Mouse (Mus musculus): ENCODE results near the gene Cmss1. TPM values are rescaled to one million over a fixed set of nuclear protein-coding genes. Genes with fewer than 3 reads are reported as not detected.

Cmss1 gene
- polyA plus RNA-seq, 1 experiment from 2014 or later, result 58.3 TPM

- DNase-seq (ENCODE audit: low spot score) (no peak), ATAC-seq (ENCODE audit: insufficient number of reproducible peaks, low FRiP score, low TSS enrichment, low read depth) (no peak)
- peaks cover 2% of the 10 kb centered on the region; the same call in 1 of the 2 replicates for H3K4me1 ChIP-seq (ENCODE audit: control insufficient read depth, insufficient read depth, low read length)
- H3K27me3 ChIP-seq (ENCODE audit: control insufficient read depth, insufficient read depth, low read length), result no peaks in the 10 kb centered on the region
- H3K36me3 ChIP-seq (ENCODE audit: control insufficient read depth, insufficient read depth, low read length), result no peaks in the 10 kb centered on the region
- H3K9ac ChIP-seq (ENCODE audit: low read length), result no peak overlapping the region
- no peak overlapping the region for H3K4me3 ChIP-seq (ENCODE audit: low read depth, low read length)
- no peaks in the 10 kb centered on the region for H3K9me3 ChIP-seq (ENCODE audit: control insufficient read depth, low read length)
- 45% methylated on average over 5 of the region's 5 CpGs for WGBS
- H3K4me2 ChIP-seq (ENCODE audit: low read depth, severe bottlenecking), result no peak overlapping the region
- H3K27ac ChIP-seq (replicated peaks; ENCODE audit: low read depth, low read length), result no peak overlapping the region
Observed at GRCm38 (mm10) chr16:57403825-57404224, 202.8 kb downstream of the Cmss1 start.

GRCm38 (mm10) chr16:57402910-57403309 is 203.8 kb downstream of the Cmss1 start:
- Histone ChIP-seq H3K27ac (replicated peaks; ENCODE audit: low read depth, low read length) (no peak overlapping the region), H3K4me1 (ENCODE audit: control insufficient read depth, insufficient read depth, low read length) (peaks cover 3% of the 10 kb centered on the region), H3K4me2 (ENCODE audit: low read depth, severe bottlenecking) (no peak overlapping the region), H3K36me3 (ENCODE audit: control insufficient read depth, insufficient read depth, low read length) (no peaks in the 10 kb centered on the region), H3K9me3 (ENCODE audit: control insufficient read depth, low read length) (no peaks in the 10 kb centered on the region), H3K27me3 (ENCODE audit: control insufficient read depth, insufficient read depth, low read length) (no peaks in the 10 kb centered on the region), H3K4me3 (ENCODE audit: low read depth, low read length) (no peak overlapping the region), H3K9ac (ENCODE audit: low read length) (no peak overlapping the region)
- 80% methylated on average over 4 of the region's 4 CpGs for WGBS
- no peak for DNase-seq (ENCODE audit: low spot score)
- ATAC-seq (ENCODE audit: insufficient number of reproducible peaks, low FRiP score, low TSS enrichment, low read depth), result no peak

GRCm38 (mm10) chr16:57401702-57402101 is 205.0 kb downstream of the Cmss1 start:
- H3K36me3 ChIP-seq (ENCODE audit: control insufficient read depth, insufficient read depth, low read length), result no peaks in the 10 kb centered on the region
- H3K9me3 ChIP-seq (ENCODE audit: control insufficient read depth, low read length), result no peaks in the 10 kb centered on the region
- H3K4me1 ChIP-seq (ENCODE audit: control insufficient read depth, insufficient read depth, low read length), result peaks cover 8% of the 10 kb centered on the region
- H3K4me3 ChIP-seq (ENCODE audit: low read depth, low read length), result no peak overlapping the region
- 64% methylated on average over 6 of the region's 6 CpGs for WGBS
- ATAC-seq (ENCODE audit: insufficient number of reproducible peaks, low FRiP score, low TSS enrichment, low read depth), result no peak
- DNase-seq (ENCODE audit: low spot score), result no peak
- H3K9ac ChIP-seq (ENCODE audit: low read length), result no peak overlapping the region; the same call in 1 of the 2 replicates
- H3K4me2 ChIP-seq (ENCODE audit: low read depth, severe bottlenecking), result no peak overlapping the region
- H3K27ac ChIP-seq (replicated peaks; ENCODE audit: low read depth, low read length), result no peak overlapping the region
- H3K27me3 ChIP-seq (ENCODE audit: control insufficient read depth, insufficient read depth, low read length), result no peaks in the 10 kb centered on the region

GRCm38 (mm10) chr16:57399566-57399965 is 207.1 kb downstream of the Cmss1 start:
- Histone ChIP-seq H3K27me3 (ENCODE audit: control insufficient read depth, insufficient read depth, low read length) (no peaks in the 10 kb centered on the region), H3K9ac (ENCODE audit: low read length) (no peak overlapping the region), H3K4me3 (ENCODE audit: low read depth, low read length) (no peak overlapping the region), H3K4me1 (ENCODE audit: control insufficient read depth, insufficient read depth, low read length) (peaks cover 8% of the 10 kb centered on the region), H3K36me3 (ENCODE audit: control insufficient read depth, insufficient read depth, low read length) (no peaks in the 10 kb centered on the region), H3K4me2 (ENCODE audit: low read depth, severe bottlenecking) (no peak overlapping the region), H3K27ac (replicated peaks; ENCODE audit: low read depth, low read length) (no peak overlapping the region), H3K9me3 (ENCODE audit: control insufficient read depth, low read length) (no peaks in the 10 kb centered on the region)
- no peak for DNase-seq (ENCODE audit: low spot score)
- WGBS, result 87% methylated on average over 10 of the region's 10 CpGs
- no peak for ATAC-seq (ENCODE audit: insufficient number of reproducible peaks, low FRiP score, low TSS enrichment, low read depth)

GRCm38 (mm10) chr16:57398387-57399214 is 208.1 kb downstream of the Cmss1 start:
- DNase-seq (ENCODE audit: low spot score) (peak; percentile 84), ATAC-seq (ENCODE audit: insufficient number of reproducible peaks, low FRiP score, low TSS enrichment, low read depth) (peak; percentile 56; the same call in 1 of the 2 replicates)
- Histone ChIP-seq H3K36me3 (ENCODE audit: control insufficient read depth, insufficient read depth, low read length) (no peaks in the 10 kb centered on the region), H3K4me1 (ENCODE audit: control insufficient read depth, insufficient read depth, low read length) (peaks cover 8% of the 10 kb centered on the region), H3K4me3 (ENCODE audit: low read depth, low read length) (no peak overlapping the region), H3K4me2 (ENCODE audit: low read depth, severe bottlenecking) (no peak overlapping the region), H3K27ac (replicated peaks; ENCODE audit: low read depth, low read length) (no peak overlapping the region), H3K9ac (ENCODE audit: low read length) (no peak overlapping the region), H3K9me3 (ENCODE audit: control insufficient read depth, low read length) (no peaks in the 10 kb centered on the region), H3K27me3 (ENCODE audit: control insufficient read depth, insufficient read depth, low read length) (no peaks in the 10 kb centered on the region)
- 55% methylated on average over 18 of the region's 18 CpGs for WGBS

- DNase-seq (ENCODE audit: low spot score), result no peak
Observed at GRCm38 (mm10) chr16:57397845-57398244, 208.8 kb downstream of the Cmss1 start.

GRCm38 (mm10) chr16:57396249-57396648 is 210.4 kb downstream of the Cmss1 start:
- Histone ChIP-seq H3K9me3 (ENCODE audit: control insufficient read depth, low read length) (no peaks in the 10 kb centered on the region), H3K9ac (ENCODE audit: low read length) (no peak overlapping the region), H3K4me1 (ENCODE audit: control insufficient read depth, insufficient read depth, low read length) (peaks cover 6% of the 10 kb centered on the region), H3K4me2 (ENCODE audit: low read depth, severe bottlenecking) (no peak overlapping the region), H3K27me3 (ENCODE audit: control insufficient read depth, insufficient read depth, low read length) (no peaks in the 10 kb centered on the region), H3K36me3 (ENCODE audit: control insufficient read depth, insufficient read depth, low read length) (no peaks in the 10 kb centered on the region), H3K27ac (replicated peaks; ENCODE audit: low read depth, low read length) (no peak overlapping the region), H3K4me3 (ENCODE audit: low read depth, low read length) (no peak overlapping the region)
- DNase-seq (ENCODE audit: low spot score) (no peak), ATAC-seq (ENCODE audit: insufficient number of reproducible peaks, low FRiP score, low TSS enrichment, low read depth) (no peak)
- 84% methylated on average over 6 of the region's 6 CpGs for WGBS

More at GRCm38 (mm10) chr16:57397845-57398244, 208.8 kb downstream of the Cmss1 start:
- Histone ChIP-seq H3K4me1 (ENCODE audit: control insufficient read depth, insufficient read depth, low read length) (peaks cover 8% of the 10 kb centered on the region), H3K4me3 (ENCODE audit: low read depth, low read length) (no peak overlapping the region), H3K27ac (replicated peaks; ENCODE audit: low read depth, low read length) (no peak overlapping the region), H3K36me3 (ENCODE audit: control insufficient read depth, insufficient read depth, low read length) (no peaks in the 10 kb centered on the region), H3K27me3 (ENCODE audit: control insufficient read depth, insufficient read depth, low read length) (no peaks in the 10 kb centered on the region), H3K4me2 (ENCODE audit: low read depth, severe bottlenecking) (no peak overlapping the region), H3K9ac (ENCODE audit: low read length) (no peak overlapping the region), H3K9me3 (ENCODE audit: control insufficient read depth, low read length) (no peaks in the 10 kb centered on the region)
- 52% methylated on average over 6 of the region's 6 CpGs for WGBS
- ATAC-seq (ENCODE audit: insufficient number of reproducible peaks, low FRiP score, low TSS enrichment, low read depth), result peak; percentile 45; the same call in 1 of the 2 replicates

- no peak overlapping the region; the same call in 1 of the 2 replicates for H3K27ac ChIP-seq (replicated peaks; ENCODE audit: low read depth, low read length)
- peak; percentile 47 for DNase-seq (ENCODE audit: low spot score)
- WGBS, result 55% methylated on average over 11 of the region's 11 CpGs
Observed at GRCm38 (mm10) chr16:57393161-57393560, 213.5 kb downstream of the Cmss1 start.

More at GRCm38 (mm10) chr16:57393161-57393560, 213.5 kb downstream of the Cmss1 start:
- Histone ChIP-seq H3K36me3 (ENCODE audit: control insufficient read depth, insufficient read depth, low read length) (no peaks in the 10 kb centered on the region), H3K9ac (ENCODE audit: low read length) (no peak overlapping the region), H3K4me1 (ENCODE audit: control insufficient read depth, insufficient read depth, low read length) (peaks cover 6% of the 10 kb centered on the region), H3K4me3 (ENCODE audit: low read depth, low read length) (no peak overlapping the region), H3K4me2 (ENCODE audit: low read depth, severe bottlenecking) (no peak overlapping the region), H3K27me3 (ENCODE audit: control insufficient read depth, insufficient read depth, low read length) (no peaks in the 10 kb centered on the region), H3K9me3 (ENCODE audit: control insufficient read depth, low read length) (no peaks in the 10 kb centered on the region)
- no peak for ATAC-seq (ENCODE audit: insufficient number of reproducible peaks, low FRiP score, low TSS enrichment, low read depth)

Measured in limb, embryonic 11.5 days (tissue).